Mouse (Mus musculus): ENCODE data around the gene Fam83g.
A peak's percentile ranks its signal among the peaks of the same experiment; 100 is the strongest.

Fam83g gene

GRCm38 (mm10) chr11:61674839-61675159 lies 9.1 kb upstream of the Fam83g start:
- no peak for DNase-seq

GRCm38 (mm10) chr11:61675332-61675731 lies 8.6 kb upstream of the Fam83g start:
- no peak for DNase-seq

GRCm38 (mm10) chr11:61676216-61676854 lies 7.6 kb upstream of the Fam83g start:
- no peak for DNase-seq

GRCm38 (mm10) chr11:61677709-61678108 lies 6.2 kb upstream of the Fam83g start:
- no peak for DNase-seq

- no peak for DNase-seq
These were observed 4.6 kb upstream of the Fam83g start for GRCm38 (mm10) chr11:61679091-61679866.

- no peak for DNase-seq
These were observed 1.3 kb downstream of the Fam83g start for GRCm38 (mm10) chr11:61685119-61685725.

- DNase-seq: peak; percentile 33
These were observed 2.2 kb downstream of the Fam83g start for GRCm38 (mm10) chr11:61686141-61686540.

- peak; percentile 35 for DNase-seq
These were observed 3.1 kb downstream of the Fam83g start for GRCm38 (mm10) chr11:61686906-61687453.

- DNase-seq: peak; percentile 24
These were observed 3.7 kb downstream of the Fam83g start for GRCm38 (mm10) chr11:61687595-61687994.

- DNase-seq: peak; percentile 31
These were observed 9.1 kb downstream of the Fam83g start for GRCm38 (mm10) chr11:61692996-61693395.

- DNase-seq: no peak
These were observed 15.0 kb downstream of the Fam83g start for GRCm38 (mm10) chr11:61698852-61699251.

GRCm38 (mm10) chr11:61699460-61699859 lies 15.6 kb downstream of the Fam83g start:
- DNase-seq: peak; percentile 38

- peak; percentile 89 for DNase-seq
These were observed 16.0 kb downstream of the Fam83g start for GRCm38 (mm10) chr11:61699933-61700332.

GRCm38 (mm10) chr11:61701696-61702095 lies 17.8 kb downstream of the Fam83g start:
- peak; percentile 65 for DNase-seq

- DNase-seq: peak; percentile 11
These were observed 18.6 kb downstream of the Fam83g start for GRCm38 (mm10) chr11:61702494-61702893.

GRCm38 (mm10) chr11:61705581-61705980 lies 21.7 kb downstream of the Fam83g start:
- DNase-seq: no peak

- no peak for DNase-seq
These were observed 22.3 kb downstream of the Fam83g start for GRCm38 (mm10) chr11:61706232-61706631.

GRCm38 (mm10) chr11:61708928-61709327 lies 25.0 kb downstream of the Fam83g start:
- peak; percentile 26 for DNase-seq

- DNase-seq: no peak
These were observed 29.4 kb downstream of the Fam83g start for GRCm38 (mm10) chr11:61713157-61713855.

- peak; percentile 68 for DNase-seq
These were observed 30.6 kb downstream of the Fam83g start for GRCm38 (mm10) chr11:61714346-61715117.

- peak; percentile 7 for DNase-seq
These were observed 31.2 kb downstream of the Fam83g start for GRCm38 (mm10) chr11:61715130-61715529.

- no peak for DNase-seq
These were observed 34.1 kb downstream of the Fam83g start for GRCm38 (mm10) chr11:61717990-61718389.
